Mouse (Mus musculus) hindbrain, embryonic 12.5 days (tissue): ENCODE results near the gene Nt5dc3. TPM values are rescaled to one million over a fixed set of nuclear protein-coding genes. Genes with fewer than 3 reads are reported as not detected.

Experiments used
- ATAC-seq: fragments of 200-750 bp; cut with Nextera tagmentation; 2 replicates; pipeline ENCODE4 v1.8.0; 2017; ENCODE audit warnings: moderate TSS enrichment; ENCODE audit not compliant: low FRiP score
- H3K27ac ChIP-seq: fragments of 300-500 bp; sonication (generic); 2 replicates; pipeline ENCODE4 v1.5.1; 2016; ENCODE audit warnings: mild to moderate bottlenecking
- H3K27me3 ChIP-seq: fragments of 300-500 bp; sonication (generic); 2 replicates; pipeline ENCODE4 v1.6.1; 2016; ENCODE audit warnings: mild to moderate bottlenecking
- H3K36me3 ChIP-seq: fragments of 300-500 bp; sonication (generic); 2 replicates; pipeline ENCODE4 v1.6.1; 2016; ENCODE audit warnings: mild to moderate bottlenecking
- H3K4me1 ChIP-seq: fragments of 300-500 bp; sonication (generic); 2 replicates; pipeline ENCODE4 v1.6.1; 2016
- H3K4me2 ChIP-seq: fragments of 300-500 bp; sonication (generic); replicated peaks from 2 replicates; pipeline ENCODE4 v1.6.1; 2016; ENCODE audit warnings: mild to moderate bottlenecking
- H3K4me3 ChIP-seq: fragments of 300-500 bp; sonication (generic); 2 replicates; pipeline ENCODE4 v1.5.1; 2016; ENCODE audit warnings: mild to moderate bottlenecking
- H3K9ac ChIP-seq: fragments of 300-500 bp; sonication (generic); 2 replicates; pipeline ENCODE4 v1.6.1; 2016; ENCODE audit warnings: mild to moderate bottlenecking, moderate library complexity
- H3K9me3 ChIP-seq: fragments of 300-500 bp; sonication (generic); replicated peaks from 2 replicates; pipeline ENCODE4 v1.6.1; 2016; ENCODE audit warnings: mild to moderate bottlenecking
- WGBS: fragments of 180-500 bp; shearing (Covaris S2); methylation state at CpG from one replicate; pipeline ENCODE4 v1.1.7; 2016; 5-methylcytosine and 5-hydroxymethylcytosine counted together
- polyA plus RNA-seq: library from polyadenylated mRNA; unstranded; fragments of >200 nt; fragmentation: Nextera tagmentation; extraction: Ambion mirVana; gene quantifications from 2 replicates; pipeline ENCODE4 v1.2.1, GENCODE M21; 2016

Gene Nt5dc3
- polyA plus RNA-seq, 1 experiment from 2014 or later = 3.9 TPM

GRCm38 (mm10) chr10:86860396-86860795 lies 81.6 kb downstream of the Nt5dc3 start:
- H3K36me3 ChIP-seq = no peaks in the 10 kb centered on the region
- H3K27ac ChIP-seq = no peak overlapping the region
- no peak overlapping the region for H3K4me2 ChIP-seq
- no peak overlapping the region for H3K9ac ChIP-seq
- H3K4me3 ChIP-seq = no peak overlapping the region
- ATAC-seq = no peak
- no peaks in the 10 kb centered on the region for H3K4me1 ChIP-seq
- no peaks in the 10 kb centered on the region for H3K27me3 ChIP-seq
- no peaks in the 10 kb centered on the region for H3K9me3 ChIP-seq
- 77% methylated on average over 4 of the region's 4 CpGs for WGBS

DNA sequence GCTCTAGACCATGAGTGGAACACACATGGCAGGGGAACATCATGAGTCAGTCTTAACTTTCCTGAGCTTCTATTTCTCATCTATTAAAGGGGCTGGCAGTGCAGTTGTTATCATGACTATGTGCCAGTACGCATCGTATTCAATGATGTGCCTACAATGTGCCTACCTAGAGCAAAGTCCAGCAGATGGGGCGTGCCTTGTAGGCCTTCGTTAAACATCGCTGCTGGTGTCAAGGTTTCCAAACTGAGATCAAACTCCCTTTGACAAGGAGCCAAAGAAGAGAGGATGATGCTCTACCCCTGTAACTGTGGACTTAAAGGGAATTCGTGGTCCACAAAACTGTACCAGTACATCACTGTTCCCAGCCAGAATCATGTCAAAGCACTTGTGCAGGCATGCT lies 83.7 kb downstream of the Nt5dc3 start:
- 93% methylated on average over 6 of the region's 6 CpGs for WGBS
- H3K9ac ChIP-seq = no peak overlapping the region
- H3K36me3 ChIP-seq = no peaks in the 10 kb centered on the region
- H3K4me3 ChIP-seq = no peak overlapping the region
- no peaks in the 10 kb centered on the region for H3K27me3 ChIP-seq
- ATAC-seq = no peak
- no peaks in the 10 kb centered on the region for H3K9me3 ChIP-seq
- no peaks in the 10 kb centered on the region for H3K4me1 ChIP-seq
- H3K4me2 ChIP-seq = no peak overlapping the region
- H3K27ac ChIP-seq = no peak overlapping the region

DNA sequence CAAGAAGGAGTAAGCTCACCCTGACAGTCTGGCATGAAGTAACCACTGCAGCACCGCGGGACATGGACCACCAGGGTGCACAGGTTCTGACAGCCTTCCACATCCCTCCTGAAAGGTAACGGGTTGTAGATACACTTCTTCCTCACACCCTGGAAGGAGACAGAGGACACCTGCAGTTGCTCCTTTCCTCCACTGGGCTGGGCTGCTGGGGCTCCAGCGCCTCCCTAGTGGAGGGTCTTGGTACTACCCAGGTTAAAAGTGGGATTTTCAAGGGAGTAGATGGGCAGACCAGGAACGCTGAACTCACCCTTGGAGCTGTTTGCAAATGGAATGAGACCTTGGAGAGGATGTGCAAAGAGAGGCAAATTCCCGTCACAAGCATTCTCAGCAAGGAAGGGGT lies 84.6 kb downstream of the Nt5dc3 start:
- ATAC-seq = no peak
- Histone ChIP-seq H3K27me3 (no peaks in the 10 kb centered on the region), H3K9ac (no peak overlapping the region), H3K36me3 (no peaks in the 10 kb centered on the region), H3K27ac (no peak overlapping the region), H3K4me2 (no peak overlapping the region), H3K4me1 (no peaks in the 10 kb centered on the region), H3K4me3 (no peak overlapping the region), H3K9me3 (no peaks in the 10 kb centered on the region)
- WGBS = 81% methylated on average over 6 of the region's 6 CpGs

DNA sequence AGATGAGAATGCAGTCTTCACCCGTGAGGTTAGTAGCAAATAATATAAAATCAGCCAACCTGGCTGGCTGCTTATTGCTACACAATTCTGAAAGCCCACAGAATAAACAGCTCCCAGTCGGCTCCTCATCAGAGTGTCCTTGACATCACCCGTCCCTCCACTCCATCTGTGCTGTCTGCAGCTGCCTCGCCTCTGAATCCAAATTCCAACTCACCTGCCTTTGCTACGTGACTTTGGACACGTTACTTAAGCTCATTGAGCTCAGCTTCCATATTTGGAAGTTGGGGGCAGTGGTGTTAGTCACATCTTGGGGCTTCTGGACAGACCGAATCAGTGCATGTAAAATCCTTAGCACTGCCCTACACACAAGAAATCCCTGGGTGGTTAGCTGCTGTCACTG lies 93.3 kb downstream of the Nt5dc3 start:
- H3K36me3 ChIP-seq = no peaks in the 10 kb centered on the region
- H3K27ac ChIP-seq = no peak overlapping the region
- H3K4me2 ChIP-seq = no peak overlapping the region
- H3K9me3 ChIP-seq = no peaks in the 10 kb centered on the region
- H3K9ac ChIP-seq = no peak overlapping the region
- H3K27me3 ChIP-seq = no peaks in the 10 kb centered on the region
- 91% methylated on average over 7 of the region's 7 CpGs for WGBS
- no peak for ATAC-seq
- no peak overlapping the region for H3K4me3 ChIP-seq
- H3K4me1 ChIP-seq = no peaks in the 10 kb centered on the region

- Histone ChIP-seq H3K36me3 (no peaks in the 10 kb centered on the region), H3K27me3 (no peaks in the 10 kb centered on the region), H3K4me2 (no peak overlapping the region), H3K9ac (no peak overlapping the region), H3K27ac (no peak overlapping the region), H3K9me3 (no peaks in the 10 kb centered on the region), H3K4me1 (no peaks in the 10 kb centered on the region), H3K4me3 (no peak overlapping the region)
- no peak for ATAC-seq
- 78% methylated on average over 5 of the region's 5 CpGs for WGBS
Observed at GRCm38 (mm10) chr10:86872591-86872990, 93.8 kb downstream of the Nt5dc3 start.

DNA sequence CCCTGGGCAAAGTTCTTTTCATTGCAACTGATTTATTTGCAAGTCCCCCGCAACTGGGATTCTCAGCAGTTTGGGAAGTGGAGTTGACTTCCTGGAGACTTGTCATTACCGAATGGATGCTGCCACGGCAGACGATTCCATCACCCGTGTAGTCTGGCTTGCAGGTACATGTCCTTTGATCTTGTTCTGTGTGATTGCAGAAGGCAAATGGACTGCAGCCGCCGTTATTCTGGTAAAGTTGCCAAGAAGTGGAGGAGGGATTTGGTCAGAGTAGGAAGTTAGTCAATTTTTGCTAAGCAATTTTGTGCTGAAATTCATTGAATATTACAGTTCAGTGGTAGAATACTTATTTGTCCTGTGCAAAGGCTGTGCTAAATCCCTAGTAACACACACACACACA lies 99.9 kb downstream of the Nt5dc3 start:
- Histone ChIP-seq H3K36me3 (no peaks in the 10 kb centered on the region), H3K27me3 (no peaks in the 10 kb centered on the region), H3K4me1 (no peaks in the 10 kb centered on the region), H3K27ac (no peak overlapping the region), H3K4me3 (no peak overlapping the region), H3K4me2 (no peak overlapping the region), H3K9ac (no peak overlapping the region), H3K9me3 (no peaks in the 10 kb centered on the region)
- 87% methylated on average over 7 of the region's 7 CpGs for WGBS
- no peak for ATAC-seq

DNA sequence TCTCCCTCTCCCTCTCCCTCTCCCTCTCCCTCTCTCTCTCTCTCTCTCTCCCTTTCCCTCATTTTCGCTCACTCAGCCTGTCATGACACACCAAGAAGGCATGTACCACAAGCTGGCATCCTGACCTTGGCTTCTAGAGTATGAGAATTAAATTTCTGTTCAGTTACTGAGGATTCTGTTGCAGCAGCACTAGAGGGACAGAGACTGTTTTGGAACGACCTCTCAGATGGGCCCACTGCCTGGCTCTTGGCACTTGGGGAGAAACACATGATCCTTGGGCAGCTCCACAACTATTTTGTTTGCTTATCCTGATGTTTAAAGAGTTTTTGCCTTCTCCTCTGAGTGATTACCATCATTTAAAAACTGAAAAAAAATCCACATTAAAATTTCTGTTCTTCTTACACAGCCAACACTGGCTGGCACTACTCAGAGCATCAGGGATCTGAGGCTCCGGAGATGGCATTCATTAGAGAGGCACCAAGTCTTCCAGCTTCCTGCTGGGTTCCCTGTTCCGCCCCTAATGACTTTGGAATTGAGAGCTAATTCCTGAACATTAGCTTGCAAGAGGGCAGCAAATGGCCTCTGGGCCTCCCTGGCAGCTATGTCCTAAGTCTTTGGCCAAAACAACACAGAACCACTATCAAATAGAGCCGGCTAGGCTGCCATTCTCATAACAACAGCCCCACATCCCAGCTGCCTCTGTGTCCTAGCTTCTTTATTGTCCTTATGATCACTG lies 101.4 kb downstream of the Nt5dc3 start:
- Histone ChIP-seq H3K4me1 (no peaks in the 10 kb centered on the region), H3K36me3 (no peaks in the 10 kb centered on the region), H3K4me2 (no peak overlapping the region), H3K27me3 (no peaks in the 10 kb centered on the region), H3K4me3 (no peak overlapping the region), H3K27ac (no peak overlapping the region), H3K9me3 (no peaks in the 10 kb centered on the region), H3K9ac (no peak overlapping the region)
- ATAC-seq = no peak
- 60% methylated on average over 5 of the region's 5 CpGs for WGBS

DNA sequence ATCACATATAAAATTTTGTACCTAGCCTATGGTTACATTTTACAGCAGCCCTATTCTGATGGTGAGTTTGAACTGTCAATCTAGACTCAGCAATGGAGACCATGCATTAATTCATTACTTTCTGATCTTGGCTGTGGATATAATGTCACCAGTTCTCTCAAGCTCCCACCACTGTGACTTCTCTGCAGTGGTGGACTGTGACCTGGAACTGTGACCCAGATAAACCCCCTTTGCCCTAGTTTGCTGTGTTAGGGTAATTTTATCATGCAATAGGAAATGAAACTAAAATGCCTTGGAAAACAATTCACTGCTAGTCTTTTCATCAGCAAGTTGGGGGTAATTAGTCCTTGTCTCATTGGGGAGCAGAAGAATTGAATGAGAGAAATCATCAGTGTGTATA lies 102.6 kb downstream of the Nt5dc3 start:
- no peak overlapping the region for H3K4me3 ChIP-seq
- ATAC-seq = no peak
- no peak overlapping the region for H3K9ac ChIP-seq
- H3K9me3 ChIP-seq = no peaks in the 10 kb centered on the region
- no peak overlapping the region for H3K4me2 ChIP-seq
- no peaks in the 10 kb centered on the region for H3K4me1 ChIP-seq
- no peak overlapping the region for H3K27ac ChIP-seq
- no peaks in the 10 kb centered on the region for H3K27me3 ChIP-seq
- H3K36me3 ChIP-seq = no peaks in the 10 kb centered on the region

- no peaks in the 10 kb centered on the region for H3K27me3 ChIP-seq
- no peak overlapping the region for H3K27ac ChIP-seq
- H3K4me1 ChIP-seq = no peaks in the 10 kb centered on the region
- H3K9ac ChIP-seq = no peak overlapping the region
- H3K4me3 ChIP-seq = no peak overlapping the region
- no peak overlapping the region for H3K4me2 ChIP-seq
- WGBS = 94% methylated on average over 1 of the region's 1 CpGs
- H3K9me3 ChIP-seq = no peaks in the 10 kb centered on the region
- no peaks in the 10 kb centered on the region for H3K36me3 ChIP-seq
- no peak for ATAC-seq
Observed at GRCm38 (mm10) chr10:86886434-86886833, 107.6 kb downstream of the Nt5dc3 start.

Other genes with a start within 250 kb of the Nt5dc3 start
- 551 and 555 TPM in 2 replicates for gene Hsp90b1, start 73.5 kb upstream of the Nt5dc3 start, polyA plus RNA-seq
- gene Ttc41, start 73.2 kb upstream of the Nt5dc3 start, polyA plus RNA-seq = 2.6 and 3.4 TPM in 2 replicates
- gene Gm49358, start 15.0 kb upstream of the Nt5dc3 start, polyA plus RNA-seq = not detected in 2 replicates
- 0.14 and 0.36 TPM in 2 replicates for gene Stab2, start 229.0 kb downstream of the Nt5dc3 start, polyA plus RNA-seq